Mouse (Mus musculus): ENCODE data around the gene Ermp1. TPM values are rescaled to one million over a fixed set of nuclear protein-coding genes. Genes with fewer than 3 reads are reported as not detected.

Gene Ermp1
- polyA plus RNA-seq, 1 experiment: 7.4 TPM

DNA sequence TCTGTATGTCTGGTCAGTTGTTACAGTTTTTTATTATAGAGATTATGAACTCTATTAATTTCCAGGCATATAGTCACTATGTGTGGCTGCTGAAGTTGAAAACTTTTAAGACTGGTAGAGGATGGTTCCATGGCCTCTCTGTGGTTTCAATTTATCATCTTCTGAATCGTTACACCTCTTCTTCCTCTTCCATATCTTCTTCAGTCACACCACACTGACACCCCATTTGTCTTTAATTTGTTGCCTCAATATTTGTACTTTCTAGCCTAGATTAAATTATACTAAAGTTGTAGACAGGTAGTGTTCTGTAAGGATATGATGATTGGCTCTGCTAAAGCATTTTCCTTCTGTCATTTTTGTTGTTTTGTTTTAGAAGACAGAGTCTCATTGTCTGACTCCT, 81.7 kb downstream of the Ermp1 start:
- H3K36me3 ChIP-seq (ENCODE audit: control insufficient read depth, insufficient read depth): peaks cover 7% of the 10 kb centered on the region
- no peaks in the 10 kb centered on the region for H3K79me2 ChIP-seq (ENCODE audit: control insufficient read depth, insufficient read depth)
- no peaks in the 10 kb centered on the region for H3K27me3 ChIP-seq (ENCODE audit: control insufficient read depth, insufficient read depth, insufficient read length)
- H3K4me2 ChIP-seq (ENCODE audit: low read depth): no peak overlapping the region
- no peak overlapping the region for H3K4me3 ChIP-seq
- TF ChIP-seq TCF3 (IDR thresholded peaks at IDR 0.05; ENCODE audit: insufficient read length, low read depth): no peak
- no peak for TF ChIP-seq USF1 (IDR thresholded peaks at IDR 0.05; ENCODE audit: low read depth)
- no peak for TF ChIP-seq MAX (IDR thresholded peaks at IDR 0.05; ENCODE audit: low read depth)
- no peak for TF ChIP-seq SRF (IDR thresholded peaks at IDR 0.05; ENCODE audit: control insufficient read depth, insufficient read length, low read depth)
- TF ChIP-seq POLR2A (IDR thresholded peaks at IDR 0.05; ENCODE audit: insufficient read length, low read depth): no peak
- no peak for TF ChIP-seq TCF12 (IDR thresholded peaks at IDR 0.05; ENCODE audit: insufficient read depth, poor library complexity, severe bottlenecking)
- TF ChIP-seq POLR2AphosphoS2 (IDR thresholded peaks at IDR 0.05; ENCODE audit: insufficient read length, low read depth): no peak
- TF ChIP-seq CEBPB (IDR thresholded peaks at IDR 0.05; ENCODE audit: insufficient read depth, poor library complexity, severe bottlenecking): no peak
- TF ChIP-seq MYOG (IDR thresholded peaks at IDR 0.05; ENCODE audit: control insufficient read depth in 1 of 3, insufficient read depth in 1 of 3, insufficient read length in 2 of 3, low read depth in 2 of 3): no peak
- TF ChIP-seq E2F4 (IDR thresholded peaks at IDR 0.05; ENCODE audit: insufficient read depth): no peak
- no peak for TF ChIP-seq MYOD1 (IDR thresholded peaks at IDR 0.05; ENCODE audit: control insufficient read depth in 1 of 3, insufficient read length in 2 of 3, low read depth in 2 of 3)
- TF ChIP-seq REST (IDR thresholded peaks at IDR 0.05; ENCODE audit: insufficient read depth, insufficient read length): no peak
- H3ac ChIP-seq (ENCODE audit: control insufficient read depth, insufficient read length): no peak overlapping the region

DNA sequence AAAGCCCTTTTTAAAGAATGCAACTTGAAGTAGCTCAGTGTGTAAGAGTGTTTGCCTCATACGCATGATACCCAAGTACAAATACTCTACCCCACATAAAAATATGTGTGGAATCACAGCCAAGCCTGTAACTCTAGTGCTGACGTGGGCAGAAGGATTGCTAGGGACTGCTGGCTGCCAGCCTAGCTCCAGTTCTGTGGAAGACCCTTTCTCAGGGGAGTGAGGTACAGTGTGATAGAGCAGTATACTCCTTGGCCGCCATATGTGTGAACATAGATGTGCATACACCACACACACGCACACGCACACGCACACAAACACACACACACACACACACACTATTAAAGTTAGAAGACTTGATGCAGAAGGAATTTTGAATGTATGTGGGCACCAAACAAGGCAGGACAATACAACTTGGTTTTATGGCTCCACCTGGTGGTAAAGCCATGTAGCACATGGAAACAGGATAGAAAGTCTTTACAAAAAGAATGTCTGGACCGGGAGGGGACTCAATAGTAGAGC, 84.9 kb downstream of the Ermp1 start:
- no peak overlapping the region for H3K4me2 ChIP-seq (ENCODE audit: low read depth)
- no peak overlapping the region for H3ac ChIP-seq (ENCODE audit: control insufficient read depth, insufficient read length)
- peaks cover 3% of the 10 kb centered on the region for H3K36me3 ChIP-seq (ENCODE audit: control insufficient read depth, insufficient read depth)
- no peak overlapping the region for H3K4me3 ChIP-seq
- H3K27me3 ChIP-seq (ENCODE audit: control insufficient read depth, insufficient read depth, insufficient read length): no peaks in the 10 kb centered on the region
- TF ChIP-seq MYOG (IDR thresholded peaks at IDR 0.05; ENCODE audit: control insufficient read depth in 1 of 3, insufficient read depth in 1 of 3, insufficient read length in 2 of 3, low read depth in 2 of 3) (no peak), SRF (IDR thresholded peaks at IDR 0.05; ENCODE audit: control insufficient read depth, insufficient read length, low read depth) (no peak), MAX (IDR thresholded peaks at IDR 0.05; ENCODE audit: low read depth) (no peak), POLR2A (IDR thresholded peaks at IDR 0.05; ENCODE audit: insufficient read length, low read depth) (no peak), POLR2AphosphoS2 (IDR thresholded peaks at IDR 0.05; ENCODE audit: insufficient read length, low read depth) (no peak), MYOD1 (IDR thresholded peaks at IDR 0.05; ENCODE audit: control insufficient read depth in 1 of 3, insufficient read length in 2 of 3, low read depth in 2 of 3) (no peak), E2F4 (IDR thresholded peaks at IDR 0.05; ENCODE audit: insufficient read depth) (no peak), TCF3 (IDR thresholded peaks at IDR 0.05; ENCODE audit: insufficient read length, low read depth) (no peak), REST (IDR thresholded peaks at IDR 0.05; ENCODE audit: insufficient read depth, insufficient read length) (no peak), CEBPB (IDR thresholded peaks at IDR 0.05; ENCODE audit: insufficient read depth, poor library complexity, severe bottlenecking) (no peak), USF1 (IDR thresholded peaks at IDR 0.05; ENCODE audit: low read depth) (no peak), TCF12 (IDR thresholded peaks at IDR 0.05; ENCODE audit: insufficient read depth, poor library complexity, severe bottlenecking) (no peak)
- peaks cover 4% of the 10 kb centered on the region for H3K79me2 ChIP-seq (ENCODE audit: control insufficient read depth, insufficient read depth)

DNA sequence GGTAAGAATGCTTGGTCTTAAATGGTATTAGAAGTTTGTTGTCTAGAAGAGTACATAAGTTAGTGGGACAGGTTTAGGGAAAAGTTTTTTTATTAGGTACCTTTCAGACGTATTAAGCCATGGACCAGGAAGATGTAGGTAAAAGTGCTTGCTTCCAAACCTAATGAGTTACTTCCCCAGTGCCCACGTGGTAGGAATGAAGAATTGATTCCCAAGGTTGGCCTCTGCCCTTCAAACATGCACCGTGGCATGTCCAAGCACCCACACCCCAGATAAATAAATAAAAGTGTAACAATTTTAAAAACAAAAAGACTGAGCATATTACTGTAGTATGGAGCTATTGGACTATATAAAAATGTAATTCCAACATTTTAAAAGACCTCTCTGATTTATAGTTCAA, 85.6 kb downstream of the Ermp1 start:
- Histone ChIP-seq H3K4me3 (no peak overlapping the region), H3ac (ENCODE audit: control insufficient read depth, insufficient read length) (no peak overlapping the region), H3K36me3 (ENCODE audit: control insufficient read depth, insufficient read depth) (peaks cover 3% of the 10 kb centered on the region), H3K27me3 (ENCODE audit: control insufficient read depth, insufficient read depth, insufficient read length) (no peaks in the 10 kb centered on the region), H3K79me2 (ENCODE audit: control insufficient read depth, insufficient read depth) (peaks cover 4% of the 10 kb centered on the region), H3K4me2 (ENCODE audit: low read depth) (no peak overlapping the region)
- TF ChIP-seq CEBPB (IDR thresholded peaks at IDR 0.05; ENCODE audit: insufficient read depth, poor library complexity, severe bottlenecking): no peak
- TF ChIP-seq REST (IDR thresholded peaks at IDR 0.05; ENCODE audit: insufficient read depth, insufficient read length): no peak
- no peak for TF ChIP-seq POLR2A (IDR thresholded peaks at IDR 0.05; ENCODE audit: insufficient read length, low read depth)
- TF ChIP-seq MYOG (IDR thresholded peaks at IDR 0.05; ENCODE audit: control insufficient read depth in 1 of 3, insufficient read depth in 1 of 3, insufficient read length in 2 of 3, low read depth in 2 of 3): no peak
- no peak for TF ChIP-seq SRF (IDR thresholded peaks at IDR 0.05; ENCODE audit: control insufficient read depth, insufficient read length, low read depth)
- no peak for TF ChIP-seq MAX (IDR thresholded peaks at IDR 0.05; ENCODE audit: low read depth)
- no peak for TF ChIP-seq E2F4 (IDR thresholded peaks at IDR 0.05; ENCODE audit: insufficient read depth)
- no peak for TF ChIP-seq POLR2AphosphoS2 (IDR thresholded peaks at IDR 0.05; ENCODE audit: insufficient read length, low read depth)
- no peak for TF ChIP-seq MYOD1 (IDR thresholded peaks at IDR 0.05; ENCODE audit: control insufficient read depth in 1 of 3, insufficient read length in 2 of 3, low read depth in 2 of 3)

DNA sequence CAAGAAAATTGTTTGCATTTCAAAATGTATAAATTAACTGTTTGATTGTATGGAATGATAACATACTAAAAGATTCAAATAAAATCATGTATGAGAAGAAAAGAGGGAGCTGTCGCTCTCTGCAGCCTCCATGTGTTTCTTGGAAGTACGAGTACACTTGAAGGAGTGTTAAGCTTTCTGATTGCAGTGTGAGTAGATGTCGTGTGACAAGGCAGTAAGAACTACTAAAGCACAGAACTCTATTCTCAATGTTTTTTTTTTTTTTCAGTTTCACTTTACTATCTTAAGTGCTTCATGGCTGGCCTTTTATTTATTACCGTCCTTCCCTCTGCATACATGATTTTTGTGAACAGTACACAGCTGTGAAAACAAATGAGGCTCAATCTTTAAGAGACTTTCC, 86.0 kb downstream of the Ermp1 start:
- H3K79me2 ChIP-seq (ENCODE audit: control insufficient read depth, insufficient read depth): peaks cover 4% of the 10 kb centered on the region
- peaks cover 3% of the 10 kb centered on the region for H3K36me3 ChIP-seq (ENCODE audit: control insufficient read depth, insufficient read depth)
- no peak overlapping the region for H3ac ChIP-seq (ENCODE audit: control insufficient read depth, insufficient read length)
- TF ChIP-seq SRF (IDR thresholded peaks at IDR 0.05; ENCODE audit: control insufficient read depth, insufficient read length, low read depth): no peak
- TF ChIP-seq POLR2A (IDR thresholded peaks at IDR 0.05; ENCODE audit: insufficient read length, low read depth): no peak
- TF ChIP-seq E2F4 (IDR thresholded peaks at IDR 0.05; ENCODE audit: insufficient read depth): no peak
- TF ChIP-seq MAX (IDR thresholded peaks at IDR 0.05; ENCODE audit: low read depth): no peak
- TF ChIP-seq USF1 (IDR thresholded peaks at IDR 0.05; ENCODE audit: low read depth): no peak
- TF ChIP-seq TCF12 (IDR thresholded peaks at IDR 0.05; ENCODE audit: insufficient read depth, poor library complexity, severe bottlenecking): no peak
- no peak for TF ChIP-seq MYOG (IDR thresholded peaks at IDR 0.05; ENCODE audit: control insufficient read depth in 1 of 3, insufficient read depth in 1 of 3, insufficient read length in 2 of 3, low read depth in 2 of 3)
- TF ChIP-seq MYOD1 (IDR thresholded peaks at IDR 0.05; ENCODE audit: control insufficient read depth in 1 of 3, insufficient read length in 2 of 3, low read depth in 2 of 3): no peak
- TF ChIP-seq TCF3 (IDR thresholded peaks at IDR 0.05; ENCODE audit: insufficient read length, low read depth): no peak
- TF ChIP-seq POLR2AphosphoS2 (IDR thresholded peaks at IDR 0.05; ENCODE audit: insufficient read length, low read depth): no peak
- no peak for TF ChIP-seq REST (IDR thresholded peaks at IDR 0.05; ENCODE audit: insufficient read depth, insufficient read length)
- no peak for TF ChIP-seq CEBPB (IDR thresholded peaks at IDR 0.05; ENCODE audit: insufficient read depth, poor library complexity, severe bottlenecking)
- no peak overlapping the region for H3K4me2 ChIP-seq (ENCODE audit: low read depth)
- no peak overlapping the region for H3K4me3 ChIP-seq
- H3K27me3 ChIP-seq (ENCODE audit: control insufficient read depth, insufficient read depth, insufficient read length): no peaks in the 10 kb centered on the region

Other genes starting within 250 kb of the Ermp1 start
- gene Pdcd1lg2, start 237.5 kb downstream of the Ermp1 start, polyA plus RNA-seq (2012; fragmentation: generic; extraction: Trizol): not detected
- gene Ric1, start 126.1 kb downstream of the Ermp1 start, polyA plus RNA-seq (2012; fragmentation: generic; extraction: Trizol): 7.2 TPM
- gene Mlana, start 49.4 kb upstream of the Ermp1 start, polyA plus RNA-seq (2012; fragmentation: generic; extraction: Trizol): not detected
- 3.1 TPM for gene 9930021J03Rik, start 157.6 kb upstream of the Ermp1 start, polyA plus RNA-seq (2012; fragmentation: generic; extraction: Trizol)
- gene Ranbp6, start 164.6 kb upstream of the Ermp1 start, polyA plus RNA-seq (2012; fragmentation: generic; extraction: Trizol): 2.1 TPM

Measured in myocyte (in vitro differentiated cells).